Mouse (Mus musculus): ENCODE data around the gene Ercc4. TPM values are rescaled to one million over a fixed set of nuclear protein-coding genes. Genes with fewer than 3 reads are reported as not detected.

Ercc4 gene
- total and polyA plus RNA-seq, 2 experiments from 2014 or later = 13.0 to 17.3 TPM

DNA sequence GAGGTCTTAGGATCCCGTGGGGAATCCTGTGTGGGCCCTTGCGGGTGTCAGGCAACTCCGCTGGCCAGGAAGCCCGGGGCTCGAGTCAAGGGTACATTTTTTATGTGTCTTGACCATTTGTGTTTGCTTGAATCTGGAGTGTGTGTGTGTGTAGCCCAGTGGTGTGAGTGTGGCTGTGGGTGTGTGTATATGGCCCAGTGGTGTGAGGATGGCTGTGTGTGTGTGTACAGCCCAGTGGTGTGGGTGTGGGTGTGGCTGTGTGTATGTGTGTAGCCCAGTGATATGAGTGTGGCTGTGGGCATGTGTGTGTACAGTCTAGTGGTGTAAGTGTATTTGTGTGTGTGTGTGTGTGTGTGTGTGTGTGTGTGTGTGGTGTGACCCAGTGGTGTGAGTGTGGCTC is 73.0 kb downstream of the Ercc4 start:
- no peaks in the 10 kb centered on the region for H3K9me3 ChIP-seq (ENCODE audit: low read length)
- DNase-seq (no peak), ATAC-seq (no peak)
- no peak overlapping the region for H3K4me2 ChIP-seq (ENCODE audit: low read depth)
- H3K36me3 ChIP-seq (ENCODE audit: insufficient read depth) = no peaks in the 10 kb centered on the region
- no peaks in the 10 kb centered on the region for H3K4me1 ChIP-seq (ENCODE audit: insufficient read depth)
- no peak overlapping the region for H3K4me3 ChIP-seq (ENCODE audit: low read depth, low read length)
- H3K27me3 ChIP-seq (ENCODE audit: insufficient read depth, low read length) = no peaks in the 10 kb centered on the region
- WGBS = 92% methylated on average over 5 of the region's 5 CpGs
- no peak for TF ChIP-seq CTCF (IDR thresholded peaks at IDR 0.05; ENCODE audit: low read depth)
- H3K27ac ChIP-seq (ENCODE audit: low read depth, low read length) = no peak overlapping the region
- no peak overlapping the region for H3K9ac ChIP-seq

- Histone ChIP-seq H3K9ac (no peak overlapping the region), H3K4me1 (ENCODE audit: insufficient read depth) (no peaks in the 10 kb centered on the region), H3K36me3 (ENCODE audit: insufficient read depth) (no peaks in the 10 kb centered on the region), H3K4me3 (ENCODE audit: low read depth, low read length) (no peak overlapping the region), H3K27me3 (ENCODE audit: insufficient read depth, low read length) (no peaks in the 10 kb centered on the region), H3K9me3 (ENCODE audit: low read length) (no peaks in the 10 kb centered on the region), H3K27ac (ENCODE audit: low read depth, low read length) (no peak overlapping the region), H3K4me2 (ENCODE audit: low read depth) (no peak overlapping the region)
- TF ChIP-seq CTCF (IDR thresholded peaks at IDR 0.05; ENCODE audit: low read depth) = no peak
- WGBS = 88% methylated on average over 4 of the region's 4 CpGs
- DNase-seq = no peak
- no peak for ATAC-seq
Observed at GRCm38 (mm10) chr16:13183182-13183742, 73.8 kb downstream of the Ercc4 start.

DNA sequence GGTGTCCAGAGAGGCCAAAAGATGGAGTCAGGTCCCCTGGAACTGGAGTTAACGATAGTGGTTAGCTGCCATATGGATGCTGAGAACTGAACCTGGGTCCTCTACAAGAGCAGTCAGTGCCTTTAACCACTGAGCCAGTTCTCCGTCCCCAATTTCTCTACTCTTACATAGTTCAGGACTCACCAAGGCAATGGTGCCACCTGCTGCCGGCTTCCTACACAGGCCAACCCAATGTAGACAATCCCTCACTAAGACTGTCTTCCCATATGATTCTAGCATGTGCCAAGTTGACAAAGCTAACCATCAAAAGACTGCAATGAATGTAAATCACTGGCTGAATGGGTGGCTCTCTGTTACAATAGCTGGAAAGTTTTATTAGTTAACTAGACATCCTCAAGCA is 74.9 kb downstream of the Ercc4 start:
- Histone ChIP-seq H3K27ac (ENCODE audit: low read depth, low read length) (no peak overlapping the region), H3K4me1 (ENCODE audit: insufficient read depth) (no peaks in the 10 kb centered on the region), H3K9me3 (ENCODE audit: low read length) (no peaks in the 10 kb centered on the region), H3K4me3 (ENCODE audit: low read depth, low read length) (no peak overlapping the region), H3K36me3 (ENCODE audit: insufficient read depth) (no peaks in the 10 kb centered on the region), H3K9ac (no peak overlapping the region), H3K4me2 (ENCODE audit: low read depth) (no peak overlapping the region), H3K27me3 (ENCODE audit: insufficient read depth, low read length) (no peaks in the 10 kb centered on the region)
- TF ChIP-seq CTCF (IDR thresholded peaks at IDR 0.05; ENCODE audit: low read depth) = peak; percentile 19; the same call in 1 of the 2 replicates
- DNase-seq (no peak), ATAC-seq (no peak)
- WGBS = 87% methylated on average over 3 of the region's 3 CpGs

GRCm38 (mm10) chr16:13189430-13190107 is 80.1 kb downstream of the Ercc4 start:
- H3K4me2 ChIP-seq (ENCODE audit: low read depth) = no peak overlapping the region
- H3K9ac ChIP-seq = no peak overlapping the region
- no peaks in the 10 kb centered on the region for H3K9me3 ChIP-seq (ENCODE audit: low read length)
- WGBS = 36% methylated on average over 12 of the region's 12 CpGs
- no peaks in the 10 kb centered on the region for H3K36me3 ChIP-seq (ENCODE audit: insufficient read depth)
- ATAC-seq (no peak), DNase-seq (no peak)
- no peaks in the 10 kb centered on the region for H3K4me1 ChIP-seq (ENCODE audit: insufficient read depth)
- H3K27me3 ChIP-seq (ENCODE audit: insufficient read depth, low read length) = no peaks in the 10 kb centered on the region
- H3K27ac ChIP-seq (ENCODE audit: low read depth, low read length) = no peak overlapping the region
- no peak overlapping the region for H3K4me3 ChIP-seq (ENCODE audit: low read depth, low read length)
- TF ChIP-seq CTCF (IDR thresholded peaks at IDR 0.05; ENCODE audit: low read depth) = no peak

DNA sequence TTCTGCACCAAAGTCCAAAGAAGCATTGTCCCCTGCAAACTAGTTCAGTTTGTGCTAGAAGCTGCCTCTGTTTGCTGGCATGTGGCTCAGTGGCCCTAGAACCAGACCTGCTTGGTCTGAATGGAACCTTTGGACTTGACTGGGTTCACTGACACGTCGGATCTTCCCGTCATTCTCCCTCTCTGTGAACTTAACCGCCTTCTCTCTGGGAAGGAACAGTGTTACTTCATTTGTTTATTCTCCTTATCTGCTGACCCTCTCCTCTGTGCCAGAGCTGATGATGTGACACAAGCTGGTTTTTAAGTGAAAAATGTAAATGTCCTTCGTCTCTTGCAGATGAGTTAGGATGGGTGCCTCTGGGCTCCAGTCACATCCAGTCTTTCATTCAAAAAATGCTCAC is 81.0 kb downstream of the Ercc4 start:
- ATAC-seq (no peak), DNase-seq (no peak)
- no peak overlapping the region for H3K4me2 ChIP-seq (ENCODE audit: low read depth)
- no peak for TF ChIP-seq CTCF (IDR thresholded peaks at IDR 0.05; ENCODE audit: low read depth)
- no peaks in the 10 kb centered on the region for H3K27me3 ChIP-seq (ENCODE audit: insufficient read depth, low read length)
- H3K36me3 ChIP-seq (ENCODE audit: insufficient read depth) = no peaks in the 10 kb centered on the region
- H3K4me1 ChIP-seq (ENCODE audit: insufficient read depth) = peaks cover 3% of the 10 kb centered on the region; the same call in 1 of the 2 replicates
- H3K27ac ChIP-seq (ENCODE audit: low read depth, low read length) = no peak overlapping the region
- no peak overlapping the region for H3K9ac ChIP-seq
- no peaks in the 10 kb centered on the region for H3K9me3 ChIP-seq (ENCODE audit: low read length)
- H3K4me3 ChIP-seq (ENCODE audit: low read depth, low read length) = no peak overlapping the region
- 85% methylated on average over 5 of the region's 5 CpGs for WGBS

DNA sequence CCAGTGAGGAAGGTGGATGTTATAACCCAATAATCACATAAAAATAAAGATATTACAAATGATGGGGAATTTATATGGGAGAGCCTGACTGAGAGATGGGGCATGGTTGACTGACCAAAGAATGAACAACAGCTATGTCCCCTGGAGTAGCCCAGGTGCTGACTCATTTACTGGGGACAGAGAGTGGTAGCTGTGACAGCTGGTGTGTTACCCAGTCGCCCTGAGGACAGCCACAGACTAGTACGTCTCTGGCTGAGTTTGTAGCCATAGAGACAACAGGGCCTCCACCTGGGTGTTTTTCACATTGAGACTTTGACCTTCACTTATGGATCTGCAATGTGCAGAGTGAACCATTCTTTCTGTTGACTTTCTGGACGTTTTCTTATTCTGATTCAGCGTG is 81.7 kb downstream of the Ercc4 start:
- Histone ChIP-seq H3K9ac (no peak overlapping the region), H3K36me3 (ENCODE audit: insufficient read depth) (no peaks in the 10 kb centered on the region), H3K4me1 (ENCODE audit: insufficient read depth) (peaks cover 3% of the 10 kb centered on the region; the same call in 1 of the 2 replicates), H3K9me3 (ENCODE audit: low read length) (no peaks in the 10 kb centered on the region), H3K27ac (ENCODE audit: low read depth, low read length) (no peak overlapping the region), H3K27me3 (ENCODE audit: insufficient read depth, low read length) (no peaks in the 10 kb centered on the region), H3K4me2 (ENCODE audit: low read depth) (no peak overlapping the region), H3K4me3 (ENCODE audit: low read depth, low read length) (no peak overlapping the region)
- TF ChIP-seq CTCF (IDR thresholded peaks at IDR 0.05; ENCODE audit: low read depth) = no peak
- no peak for ATAC-seq
- 84% methylated on average over 4 of the region's 4 CpGs for WGBS
- no peak for DNase-seq

GRCm38 (mm10) chr16:13193663-13194071 is 84.2 kb downstream of the Ercc4 start:
- peaks cover 20% of the 10 kb centered on the region for H3K4me1 ChIP-seq (ENCODE audit: insufficient read depth)
- peak; percentile 72 for ATAC-seq
- no peak overlapping the region for H3K4me3 ChIP-seq (ENCODE audit: low read depth, low read length)
- no peaks in the 10 kb centered on the region for H3K27me3 ChIP-seq (ENCODE audit: insufficient read depth, low read length)
- peak; percentile 35 for DNase-seq
- no peak for TF ChIP-seq CTCF (IDR thresholded peaks at IDR 0.05; ENCODE audit: low read depth)
- WGBS = 69% methylated on average over 4 of the region's 4 CpGs
- 0 out of 2 replicates have a peak overlapping the region, but pooled peaks have one; percentile 30 for H3K27ac ChIP-seq (ENCODE audit: low read depth, low read length)
- H3K4me2 ChIP-seq (ENCODE audit: low read depth) = no peak overlapping the region
- H3K9ac ChIP-seq = no peak overlapping the region
- no peaks in the 10 kb centered on the region for H3K9me3 ChIP-seq (ENCODE audit: low read length)
- no peaks in the 10 kb centered on the region for H3K36me3 ChIP-seq (ENCODE audit: insufficient read depth)
